Comparison of ENCODE assay signal across 19 mouse cellular contexts in the genomic region with DNA sequence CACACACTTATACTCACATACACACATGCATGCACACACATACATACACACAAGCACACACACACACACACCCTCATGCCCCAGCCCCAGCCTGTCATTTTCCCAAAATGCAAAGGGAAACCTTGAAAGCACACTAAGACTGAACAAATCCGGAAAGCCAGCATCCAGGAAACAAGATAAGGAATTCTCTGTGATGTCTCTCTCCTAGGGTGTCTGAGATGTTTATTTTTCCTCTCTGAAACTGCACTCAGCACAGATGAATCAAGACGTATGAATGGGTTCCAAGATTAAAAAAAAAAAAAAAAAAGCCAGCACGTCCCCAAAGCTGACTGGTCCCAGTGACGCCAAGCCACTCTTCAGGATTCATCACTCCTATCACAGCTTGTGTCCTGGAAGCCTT.
DNase-seq lines count a peak whose midpoint lies in the region; ATAC-seq lines count a peak whose summit lies in the region.
"Had no signal": no experiment of that assay in that cellular context is flagged by ENCODE, and none has a peak within 500 bp of the region (broad histone marks: within the 10 kb centered on the region; RNA-seq: fewer than 3 reads in every experiment).

No protein-coding gene starts in this region.

- H3K36me3 ChIP-seq in heart, embryonic 12.5 days, result no peaks in the 10 kb centered on the region
- no peaks in the 10 kb centered on the region for H3K36me3 ChIP-seq in intestine, embryonic 15.5 days
- no peaks in the 10 kb centered on the region for H3K36me3 ChIP-seq in intestine, embryonic 16.5 days (ENCODE audit: control insufficient read depth, insufficient read depth, low read length)
- H3K36me3 ChIP-seq in lung, embryonic 15.5 days, result no peaks in the 10 kb centered on the region
- no peaks in the 10 kb centered on the region for H3K36me3 ChIP-seq in neural tube, embryonic 15.5 days
- H3K36me3 ChIP-seq: embryonic facial prominence, embryonic 15.5 days; forebrain, embryonic 10.5 days; hindbrain, embryonic 12.5 days; midbrain, embryonic 10.5 days had no signal

- H3K4me1 ChIP-seq in heart, embryonic 12.5 days (replicated peaks), result peaks cover 10% of the 10 kb centered on the region
- 0 out of 2 replicates have a peak, but pooled peaks cover 9% of the 10 kb centered on the region for H3K4me1 ChIP-seq in intestine, embryonic 15.5 days (replicated peaks)
- H3K4me1 ChIP-seq in intestine, embryonic 16.5 days (ENCODE audit: control insufficient read depth, insufficient read depth, low read length), result no peaks in the 10 kb centered on the region
- peaks cover 8% of the 10 kb centered on the region; the same call in 1 of the 2 replicates for H3K4me1 ChIP-seq in lung, embryonic 15.5 days
- 0 out of 2 replicates have a peak, but pooled peaks cover 7% of the 10 kb centered on the region for H3K4me1 ChIP-seq in neural tube, embryonic 15.5 days
- H3K4me1 ChIP-seq: embryonic facial prominence, embryonic 15.5 days; hindbrain, embryonic 12.5 days had no signal

- ATAC-seq in heart, embryonic 12.5 days (ENCODE audit: insufficient number of reproducible peaks, low FRiP score), result peak; percentile 63
- ATAC-seq in intestine, embryonic 15.5 days, result no peak
- no peak for ATAC-seq in intestine, embryonic 16.5 days
- ATAC-seq in lung, embryonic 15.5 days (ENCODE audit: borderline replicate concordance, extremely low read depth, low FRiP score, low TSS enrichment), result no peak
- no peak for ATAC-seq in neural tube, embryonic 15.5 days (ENCODE audit: low FRiP score)
- no peak for ATAC-seq in megakaryocyte, adult 5-6 weeks (ENCODE audit: poor library complexity, severe bottlenecking)
- ATAC-seq: forebrain, postnatal 0 days had no signal

- H3K27me3 ChIP-seq in heart, embryonic 12.5 days (replicated peaks), result no peaks in the 10 kb centered on the region
- H3K27me3 ChIP-seq in intestine, embryonic 15.5 days (replicated peaks), result no peaks in the 10 kb centered on the region
- no peaks in the 10 kb centered on the region for H3K27me3 ChIP-seq in intestine, embryonic 16.5 days (replicated peaks; ENCODE audit: control insufficient read depth, insufficient read depth, low read length)
- no peaks in the 10 kb centered on the region for H3K27me3 ChIP-seq in lung, embryonic 15.5 days
- H3K27me3 ChIP-seq in neural tube, embryonic 15.5 days (replicated peaks), result no peaks in the 10 kb centered on the region
- H3K27me3 ChIP-seq: embryonic facial prominence, embryonic 15.5 days; hindbrain, embryonic 12.5 days had no signal

- peak overlapping the region; percentile 18 for H3K4me2 ChIP-seq in heart, embryonic 12.5 days
- H3K4me2 ChIP-seq in intestine, embryonic 15.5 days (replicated peaks), result 0 out of 2 replicates have a peak overlapping the region, but pooled peaks have one; percentile 14
- H3K4me2 ChIP-seq in intestine, embryonic 16.5 days (ENCODE audit: low read depth, low read length), result no peak overlapping the region
- peak overlapping the region; percentile 24; the same call in 1 of the 2 replicates for H3K4me2 ChIP-seq in lung, embryonic 15.5 days
- H3K4me2 ChIP-seq in neural tube, embryonic 15.5 days, result peak overlapping the region; percentile 27; the same call in 1 of the 2 replicates
- H3K4me2 ChIP-seq: embryonic facial prominence, embryonic 15.5 days; hindbrain, embryonic 12.5 days; liver, embryonic 11.5 days had no signal

- 12% methylated on average over 4 of the region's 4 CpGs for WGBS in heart, embryonic 12.5 days
- WGBS in intestine, embryonic 15.5 days, result 35% methylated on average over 4 of the region's 4 CpGs
- WGBS in intestine, embryonic 16.5 days, result 25% methylated on average over 4 of the region's 4 CpGs
- WGBS in lung, embryonic 15.5 days, result 14% methylated on average over 4 of the region's 4 CpGs
- WGBS in neural tube, embryonic 15.5 days, result 48% methylated on average over 4 of the region's 4 CpGs

- no peak overlapping the region for H3K9ac ChIP-seq in heart, embryonic 12.5 days
- H3K9ac ChIP-seq in intestine, embryonic 15.5 days, result no peak overlapping the region
- H3K9ac ChIP-seq in intestine, embryonic 16.5 days (ENCODE audit: low read depth, low read length), result no peak overlapping the region
- H3K9ac ChIP-seq in lung, embryonic 15.5 days, result no peak overlapping the region
- no peak overlapping the region for H3K9ac ChIP-seq in neural tube, embryonic 15.5 days (replicated peaks)
- H3K9ac ChIP-seq: embryonic facial prominence, embryonic 15.5 days; forebrain, postnatal 0 days; hindbrain, embryonic 12.5 days had no signal

- no peak overlapping the region for H3K27ac ChIP-seq in heart, embryonic 12.5 days (ENCODE audit: poor library complexity, severe bottlenecking)
- H3K27ac ChIP-seq in intestine, embryonic 15.5 days, result no peak overlapping the region
- H3K27ac ChIP-seq in intestine, embryonic 16.5 days (ENCODE audit: low read length), result no peak overlapping the region
- no peak overlapping the region for H3K27ac ChIP-seq in lung, embryonic 15.5 days
- peak overlapping the region; percentile 15; the same call in 1 of the 2 replicates for H3K27ac ChIP-seq in neural tube, embryonic 15.5 days (replicated peaks)
- H3K27ac ChIP-seq: embryonic facial prominence, embryonic 15.5 days; forebrain, embryonic 10.5 days; hindbrain, embryonic 12.5 days; midbrain, embryonic 10.5 days had no signal

- intact Hi-C loops in heart, postnatal 25 days (cut with DNase I), result no loop called here

- no peak overlapping the region for H3K4me3 ChIP-seq in heart, embryonic 12.5 days
- no peak overlapping the region for H3K4me3 ChIP-seq in intestine, embryonic 15.5 days (replicated peaks)
- no peak overlapping the region for H3K4me3 ChIP-seq in intestine, embryonic 16.5 days (ENCODE audit: low read length)
- no peak overlapping the region for H3K4me3 ChIP-seq in lung, embryonic 15.5 days
- no peak overlapping the region for H3K4me3 ChIP-seq in neural tube, embryonic 15.5 days (replicated peaks)
- H3K4me3 ChIP-seq: embryonic facial prominence, embryonic 15.5 days; forebrain, embryonic 10.5 days; hindbrain, embryonic 12.5 days; midbrain, embryonic 10.5 days had no signal

- no peaks in the 10 kb centered on the region for H3K9me3 ChIP-seq in heart, embryonic 12.5 days (replicated peaks)
- H3K9me3 ChIP-seq in intestine, embryonic 15.5 days, result no peaks in the 10 kb centered on the region
- no peaks in the 10 kb centered on the region for H3K9me3 ChIP-seq in intestine, embryonic 16.5 days (ENCODE audit: control insufficient read depth, low read length)
- H3K9me3 ChIP-seq in lung, embryonic 15.5 days, result no peaks in the 10 kb centered on the region
- H3K9me3 ChIP-seq in neural tube, embryonic 15.5 days (replicated peaks), result no peaks in the 10 kb centered on the region
- H3K9me3 ChIP-seq: embryonic facial prominence, embryonic 15.5 days; forebrain, embryonic 10.5 days; hindbrain, embryonic 12.5 days; midbrain, embryonic 10.5 days had no signal

- no peak for DNase-seq in heart, postnatal 25 days (ENCODE audit: low spot score)
- DNase-seq in lung, postnatal 10 days, result no peak
- DNase-seq: B cell, adult 2 months; cerebellum, adult 18-20 months; cerebellum, postnatal 25 days; forebrain, postnatal 0 days; gastrocnemius, postnatal 36 days; thymus, postnatal 25 days had no signal
